Mouse (Mus musculus): ENCODE measurements at regions not wholly inside any gene's neighbourhood (a gene's known extent, or its start where the extent isn't known, plus 50 kb on each side); places are given as distances from the start of the nearest gene placed in this dataset.

- H3K9me3 ChIP-seq (ENCODE audit: control insufficient read depth, low read length): no peaks in the 10 kb centered on the region
- ATAC-seq (ENCODE audit: insufficient number of reproducible peaks, low FRiP score, low TSS enrichment, low read depth): no peak
Measured at GRCm38 (mm10) chr4:31168357-31168756, 795.5 kb upstream of the Map3k7 start.

GRCm38 (mm10) chr4:31171190-31171589, 792.7 kb upstream of the Map3k7 start:
- ATAC-seq (ENCODE audit: insufficient number of reproducible peaks, low FRiP score, low TSS enrichment, low read depth): no peak
- WGBS: 57% methylated on average over 3 of the region's 3 CpGs
- no peak overlapping the region for H3K9ac ChIP-seq (ENCODE audit: low read length)

More at GRCm38 (mm10) chr4:31168357-31168756, 795.5 kb upstream of the Map3k7 start:
- H3K27ac ChIP-seq (replicated peaks; ENCODE audit: low read depth, low read length): no peak overlapping the region
- no peaks in the 10 kb centered on the region for H3K36me3 ChIP-seq (ENCODE audit: control insufficient read depth, insufficient read depth, low read length)
- DNase-seq (ENCODE audit: low spot score): no peak
- no peaks in the 10 kb centered on the region for H3K4me1 ChIP-seq (ENCODE audit: control insufficient read depth, insufficient read depth, low read length)
- H3K27me3 ChIP-seq (ENCODE audit: control insufficient read depth, insufficient read depth, low read length): no peaks in the 10 kb centered on the region
- H3K4me2 ChIP-seq (ENCODE audit: low read depth, severe bottlenecking): no peak overlapping the region
- no peak overlapping the region for H3K4me3 ChIP-seq (ENCODE audit: low read depth, low read length)
- 88% methylated on average over 4 of the region's 4 CpGs for WGBS
- no peak overlapping the region for H3K9ac ChIP-seq (ENCODE audit: low read length)

GRCm38 (mm10) chr4:31197852-31198251, 766.0 kb upstream of the Map3k7 start:
- H3K9me3 ChIP-seq (ENCODE audit: control insufficient read depth, low read length): no peaks in the 10 kb centered on the region
- no peak overlapping the region for H3K4me2 ChIP-seq (ENCODE audit: low read depth, severe bottlenecking)
- no peaks in the 10 kb centered on the region for H3K36me3 ChIP-seq (ENCODE audit: control insufficient read depth, insufficient read depth, low read length)
- no peaks in the 10 kb centered on the region for H3K4me1 ChIP-seq (ENCODE audit: control insufficient read depth, insufficient read depth, low read length)
- no peaks in the 10 kb centered on the region for H3K27me3 ChIP-seq (ENCODE audit: control insufficient read depth, insufficient read depth, low read length)
- H3K9ac ChIP-seq (ENCODE audit: low read length): no peak overlapping the region
- no peak overlapping the region for H3K27ac ChIP-seq (replicated peaks; ENCODE audit: low read depth, low read length)
- ATAC-seq (ENCODE audit: insufficient number of reproducible peaks, low FRiP score, low TSS enrichment, low read depth) (no peak), DNase-seq (ENCODE audit: low spot score) (no peak)
- H3K4me3 ChIP-seq (ENCODE audit: low read depth, low read length): no peak overlapping the region

More at GRCm38 (mm10) chr4:31171190-31171589, 792.7 kb upstream of the Map3k7 start:
- H3K9me3 ChIP-seq (ENCODE audit: control insufficient read depth, low read length): no peaks in the 10 kb centered on the region
- no peak for DNase-seq (ENCODE audit: low spot score)
- no peak overlapping the region for H3K4me3 ChIP-seq (ENCODE audit: low read depth, low read length)
- no peak overlapping the region for H3K4me2 ChIP-seq (ENCODE audit: low read depth, severe bottlenecking)
- no peaks in the 10 kb centered on the region for H3K36me3 ChIP-seq (ENCODE audit: control insufficient read depth, insufficient read depth, low read length)
- no peaks in the 10 kb centered on the region for H3K27me3 ChIP-seq (ENCODE audit: control insufficient read depth, insufficient read depth, low read length)
- no peaks in the 10 kb centered on the region for H3K4me1 ChIP-seq (ENCODE audit: control insufficient read depth, insufficient read depth, low read length)
- no peak overlapping the region for H3K27ac ChIP-seq (replicated peaks; ENCODE audit: low read depth, low read length)

- H3K27me3 ChIP-seq (ENCODE audit: control insufficient read depth, insufficient read depth, low read length): no peaks in the 10 kb centered on the region
- DNase-seq (ENCODE audit: low spot score): no peak
- H3K9ac ChIP-seq (ENCODE audit: low read length): no peak overlapping the region
- no peaks in the 10 kb centered on the region for H3K4me1 ChIP-seq (ENCODE audit: control insufficient read depth, insufficient read depth, low read length)
- H3K36me3 ChIP-seq (ENCODE audit: control insufficient read depth, insufficient read depth, low read length): no peaks in the 10 kb centered on the region
- no peak for ATAC-seq (ENCODE audit: insufficient number of reproducible peaks, low FRiP score, low TSS enrichment, low read depth)
- no peak overlapping the region for H3K4me3 ChIP-seq (ENCODE audit: low read depth, low read length)
- WGBS: 82% methylated on average over 3 of the region's 3 CpGs
- no peak overlapping the region for H3K27ac ChIP-seq (replicated peaks; ENCODE audit: low read depth, low read length)
- H3K9me3 ChIP-seq (ENCODE audit: control insufficient read depth, low read length): no peaks in the 10 kb centered on the region
- no peak overlapping the region for H3K4me2 ChIP-seq (ENCODE audit: low read depth, severe bottlenecking)
Measured at GRCm38 (mm10) chr4:31203286-31203685, 760.6 kb upstream of the Map3k7 start.

- ATAC-seq (ENCODE audit: insufficient number of reproducible peaks, low FRiP score, low TSS enrichment, low read depth) (no peak), DNase-seq (ENCODE audit: low spot score) (no peak)
- 85% methylated on average over 14 of the region's 14 CpGs for WGBS
- Histone ChIP-seq H3K27ac (replicated peaks; ENCODE audit: low read depth, low read length) (no peak overlapping the region), H3K27me3 (ENCODE audit: control insufficient read depth, insufficient read depth, low read length) (no peaks in the 10 kb centered on the region), H3K4me3 (ENCODE audit: low read depth, low read length) (no peak overlapping the region), H3K4me2 (ENCODE audit: low read depth, severe bottlenecking) (no peak overlapping the region), H3K4me1 (ENCODE audit: control insufficient read depth, insufficient read depth, low read length) (no peaks in the 10 kb centered on the region), H3K9ac (ENCODE audit: low read length) (no peak overlapping the region), H3K9me3 (ENCODE audit: control insufficient read depth, low read length) (no peaks in the 10 kb centered on the region), H3K36me3 (ENCODE audit: control insufficient read depth, insufficient read depth, low read length) (no peaks in the 10 kb centered on the region)
Measured at GRCm38 (mm10) chr4:31205332-31205970, 758.4 kb upstream of the Map3k7 start.

GRCm38 (mm10) chr4:31225741-31226140, 738.2 kb upstream of the Map3k7 start:
- ATAC-seq (ENCODE audit: insufficient number of reproducible peaks, low FRiP score, low TSS enrichment, low read depth) (no peak), DNase-seq (ENCODE audit: low spot score) (no peak)
- no peaks in the 10 kb centered on the region for H3K4me1 ChIP-seq (ENCODE audit: control insufficient read depth, insufficient read depth, low read length)
- H3K36me3 ChIP-seq (ENCODE audit: control insufficient read depth, insufficient read depth, low read length): no peaks in the 10 kb centered on the region
- H3K4me2 ChIP-seq (ENCODE audit: low read depth, severe bottlenecking): no peak overlapping the region
- no peak overlapping the region for H3K9ac ChIP-seq (ENCODE audit: low read length)
- 72% methylated on average over 2 of the region's 2 CpGs for WGBS
- H3K4me3 ChIP-seq (ENCODE audit: low read depth, low read length): no peak overlapping the region
- no peaks in the 10 kb centered on the region for H3K9me3 ChIP-seq (ENCODE audit: control insufficient read depth, low read length)
- H3K27me3 ChIP-seq (ENCODE audit: control insufficient read depth, insufficient read depth, low read length): no peaks in the 10 kb centered on the region
- no peak overlapping the region for H3K27ac ChIP-seq (replicated peaks; ENCODE audit: low read depth, low read length)

GRCm38 (mm10) chr4:31268825-31269495, 694.9 kb upstream of the Map3k7 start:
- DNase-seq (ENCODE audit: low spot score) (no peak), ATAC-seq (ENCODE audit: insufficient number of reproducible peaks, low FRiP score, low TSS enrichment, low read depth) (no peak)
- no peak overlapping the region for H3K4me3 ChIP-seq (ENCODE audit: low read depth, low read length)
- WGBS: 74% methylated on average over 3 of the region's 3 CpGs
- H3K36me3 ChIP-seq (ENCODE audit: control insufficient read depth, insufficient read depth, low read length): no peaks in the 10 kb centered on the region
- H3K9ac ChIP-seq (ENCODE audit: low read length): no peak overlapping the region
- H3K9me3 ChIP-seq (ENCODE audit: control insufficient read depth, low read length): no peaks in the 10 kb centered on the region
- no peak overlapping the region for H3K4me2 ChIP-seq (ENCODE audit: low read depth, severe bottlenecking)
- no peaks in the 10 kb centered on the region for H3K4me1 ChIP-seq (ENCODE audit: control insufficient read depth, insufficient read depth, low read length)
- H3K27me3 ChIP-seq (ENCODE audit: control insufficient read depth, insufficient read depth, low read length): no peaks in the 10 kb centered on the region
- H3K27ac ChIP-seq (replicated peaks; ENCODE audit: low read depth, low read length): no peak overlapping the region

GRCm38 (mm10) chr4:31274131-31274530, 689.8 kb upstream of the Map3k7 start:
- ATAC-seq (ENCODE audit: insufficient number of reproducible peaks, low FRiP score, low TSS enrichment, low read depth): no peak

More at GRCm38 (mm10) chr4:31274131-31274530, 689.8 kb upstream of the Map3k7 start:
- H3K9ac ChIP-seq (ENCODE audit: low read length): no peak overlapping the region
- H3K4me3 ChIP-seq (ENCODE audit: low read depth, low read length): no peak overlapping the region
- WGBS: 81% methylated on average over 1 of the region's 1 CpGs
- H3K9me3 ChIP-seq (ENCODE audit: control insufficient read depth, low read length): no peaks in the 10 kb centered on the region
- H3K27ac ChIP-seq (replicated peaks; ENCODE audit: low read depth, low read length): no peak overlapping the region
- no peak overlapping the region for H3K4me2 ChIP-seq (ENCODE audit: low read depth, severe bottlenecking)
- no peak for DNase-seq (ENCODE audit: low spot score)
- no peaks in the 10 kb centered on the region for H3K4me1 ChIP-seq (ENCODE audit: control insufficient read depth, insufficient read depth, low read length)
- H3K27me3 ChIP-seq (ENCODE audit: control insufficient read depth, insufficient read depth, low read length): no peaks in the 10 kb centered on the region
- H3K36me3 ChIP-seq (ENCODE audit: control insufficient read depth, insufficient read depth, low read length): no peaks in the 10 kb centered on the region

Measured in limb, embryonic 11.5 days (tissue).